Mouse (Mus musculus): Measurements from ENCODE around the gene Unc79.

GRCm38 (mm10) chr12:103069565-103069964 lies 120.9 kb downstream of the Unc79 start:
- TF ChIP-seq CTCF (IDR thresholded peaks at IDR 0.05; ENCODE audit: low read depth) (no peak), EP300 (IDR thresholded peaks at IDR 0.05; ENCODE audit: low read depth) (no peak)
